Mouse (Mus musculus) megakaryocyte-erythroid progenitor cell, adult 5-6 weeks (primary cell): Measurements from ENCODE around the gene Etv6. TPM values are rescaled to one million over a fixed set of nuclear protein-coding genes. Genes with fewer than 3 reads are reported as not detected.
A peak's percentile ranks its signal among the peaks of the same experiment; 100 is the strongest.

ENCODE experiments used
- ATAC-seq: replicated peaks from 2 replicates; pipeline ENCODE4 v1.8.0; 2016; ENCODE audit warnings: mild to moderate bottlenecking, inconsistent platforms; ENCODE audit not compliant: severe bottlenecking, poor library complexity, low FRiP score, low TSS enrichment
- total RNA-seq, 2 experiments: library from RNA; stranded (forward) in 1 of 2; stranded (reverse) in 1 of 2; fragments of 200-1000, 215-1000 nt in 1 of 2; fragments of >200 nt in 1 of 2; fragmentation: Nextera tagmentation in 1 of 2; gene quantifications; 2 replicates each; pipeline ENCODE4 v1.2.3; 2014 to 2017

Gene Etv6
- total RNA-seq, 2 experiments from 2014 or later, result 24.7 to 30.8 TPM

GRCm38 (mm10) chr6:134220209-134220777 is 184.8 kb downstream of the Etv6 start:
- 0 out of 2 replicates have a peak, but pooled peaks have one; percentile 41 for ATAC-seq

DNA sequence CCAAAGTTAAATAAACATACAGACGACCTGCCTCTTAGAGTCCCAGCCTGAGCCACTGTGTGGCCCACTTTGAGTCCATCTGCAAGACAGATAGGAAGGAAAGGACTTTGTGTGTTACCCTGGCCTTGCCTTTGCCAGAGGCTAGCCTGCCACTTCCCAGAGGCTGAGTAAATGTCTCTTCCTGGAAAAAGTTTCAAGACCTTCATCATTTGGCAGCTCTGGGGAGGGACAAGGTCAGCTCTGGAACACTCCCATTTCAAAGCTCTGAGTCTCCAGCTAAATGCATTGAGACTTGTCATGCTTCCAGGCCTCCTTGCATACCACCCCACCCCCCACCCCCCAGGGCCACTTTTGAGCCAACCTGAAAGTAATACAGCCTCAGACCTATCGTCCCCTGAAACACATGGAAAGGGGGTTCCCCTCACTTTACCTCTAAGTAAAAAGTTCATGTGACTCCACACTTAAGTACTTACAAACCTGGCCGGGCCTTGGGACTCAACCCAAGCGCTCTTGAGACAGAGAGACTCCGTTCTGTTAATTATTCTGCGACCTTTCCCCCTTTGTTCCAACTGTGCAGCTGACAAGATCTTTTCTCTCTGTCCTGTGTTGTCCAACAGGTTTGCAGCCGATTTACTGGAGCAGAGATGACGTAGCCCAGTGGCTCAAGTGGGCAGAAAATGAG is 186.9 kb downstream of the Etv6 start:
- no peak for ATAC-seq

GRCm38 (mm10) chr6:134225564-134225963 is 190.1 kb downstream of the Etv6 start:
- no peak for ATAC-seq

GRCm38 (mm10) chr6:134226349-134227169 is 191.1 kb downstream of the Etv6 start:
- ATAC-seq, result peak; percentile 69

GRCm38 (mm10) chr6:134236311-134236710 is 200.8 kb downstream of the Etv6 start:
- no peak for ATAC-seq

DNA sequence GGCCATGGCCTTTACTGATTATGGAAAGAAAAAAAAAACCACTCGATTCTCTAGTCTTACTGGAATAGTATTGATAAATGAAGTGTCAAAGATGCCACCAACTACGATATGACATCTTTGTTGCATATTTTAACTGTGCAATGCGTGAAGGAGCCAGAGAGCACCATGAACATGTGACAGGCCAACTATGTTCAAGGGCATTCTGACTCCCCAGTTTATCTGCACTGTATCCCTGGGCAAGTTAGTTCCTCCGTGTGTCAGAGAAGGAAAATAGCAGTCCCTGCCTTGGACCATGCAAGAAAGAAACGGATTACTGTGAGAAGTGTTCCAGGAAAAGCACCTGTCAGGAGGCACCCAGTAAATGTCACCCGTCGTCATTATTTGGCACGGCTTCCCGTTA is 203.0 kb downstream of the Etv6 start:
- ATAC-seq, result peak; percentile 56

- ATAC-seq, result no peak
Observed at GRCm38 (mm10) chr6:134240988-134241387, 205.5 kb downstream of the Etv6 start.

- ATAC-seq, result no peak
Observed at GRCm38 (mm10) chr6:134243119-134243518, 207.6 kb downstream of the Etv6 start.

- no peak for ATAC-seq
Observed at GRCm38 (mm10) chr6:134243546-134243945, 208.0 kb downstream of the Etv6 start.

- no peak for ATAC-seq
Observed at GRCm38 (mm10) chr6:134244071-134244470, 208.6 kb downstream of the Etv6 start.

DNA sequence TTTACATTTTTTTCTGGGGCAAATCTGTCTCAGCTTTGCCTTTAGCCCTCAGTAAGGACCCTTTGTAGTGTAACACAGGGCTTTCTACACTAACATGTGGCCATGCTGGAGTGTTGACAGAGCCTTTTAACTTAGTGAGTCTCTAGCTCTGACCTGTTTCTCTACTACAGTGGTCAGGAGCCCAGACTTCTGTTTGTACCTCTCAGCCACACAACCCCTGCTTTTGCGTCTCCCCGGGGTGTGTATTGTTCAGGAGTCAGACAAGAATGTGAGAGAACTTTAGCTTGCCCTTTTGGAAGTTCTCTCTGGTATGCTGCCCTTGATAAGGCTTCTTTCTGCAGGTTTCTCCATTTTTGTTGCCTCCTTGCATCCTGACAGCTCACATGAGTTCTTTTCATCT is 210.6 kb downstream of the Etv6 start:
- no peak for ATAC-seq

DNA sequence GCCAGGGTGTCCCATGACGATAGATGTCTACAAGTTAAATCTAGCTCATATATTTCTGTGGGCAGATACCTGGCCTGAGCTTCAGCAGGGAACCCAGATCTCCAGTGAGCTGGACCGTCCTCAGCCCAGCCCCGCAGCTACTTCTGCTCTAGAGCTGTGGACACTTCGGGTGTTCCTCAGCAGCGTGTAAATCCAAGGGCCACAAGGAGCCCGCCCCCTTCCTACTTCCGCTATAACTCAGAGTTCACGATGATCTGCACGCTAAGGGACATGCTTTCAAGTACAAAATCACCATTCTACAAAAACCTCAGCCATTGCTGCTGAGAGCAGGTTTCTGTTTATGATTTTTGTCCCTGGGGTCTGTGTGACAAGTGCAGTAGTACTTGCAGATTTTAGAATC is 211.8 kb downstream of the Etv6 start:
- ATAC-seq, result peak; percentile 69

- no peak for ATAC-seq
Observed at GRCm38 (mm10) chr6:134248720-134249119, 213.2 kb downstream of the Etv6 start.

- ATAC-seq, result no peak
Observed at GRCm38 (mm10) chr6:134250764-134251163, 215.3 kb downstream of the Etv6 start.

- ATAC-seq, result no peak
Observed at GRCm38 (mm10) chr6:134251364-134251763, 215.9 kb downstream of the Etv6 start.

GRCm38 (mm10) chr6:134252081-134252755 is 216.7 kb downstream of the Etv6 start:
- ATAC-seq, result no peak

DNA sequence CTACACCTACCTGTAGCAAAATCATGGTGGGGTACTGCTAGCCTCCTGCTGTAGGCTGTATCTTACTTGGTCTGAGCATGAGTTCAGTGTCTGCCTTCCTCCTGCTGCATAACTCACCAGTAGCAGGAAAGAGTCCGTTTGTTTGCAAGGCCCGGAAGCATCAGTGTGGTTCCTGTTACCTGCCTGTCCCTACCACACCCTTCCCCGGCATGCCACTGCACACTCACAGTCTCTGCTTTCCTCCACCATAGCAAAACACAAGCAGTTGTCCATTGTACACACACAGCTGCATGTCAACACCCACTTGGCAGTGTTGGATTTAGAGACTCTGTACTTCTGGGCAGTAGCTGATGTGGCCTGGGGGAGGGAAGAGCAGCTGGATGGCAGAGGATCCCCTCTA is 220.9 kb downstream of the Etv6 start:
- ATAC-seq, result no peak

- no peak for ATAC-seq
Observed at GRCm38 (mm10) chr6:134259913-134260312, 224.4 kb downstream of the Etv6 start.

GRCm38 (mm10) chr6:134261904-134262303 is 226.4 kb downstream of the Etv6 start:
- no peak for ATAC-seq

GRCm38 (mm10) chr6:134262383-134262782 is 226.9 kb downstream of the Etv6 start:
- no peak for ATAC-seq
